Mouse (Mus musculus) right cerebral cortex, postnatal 25 days (tissue): ENCODE measurements at regions not wholly inside any gene's neighbourhood (a gene's known extent, or its start where the extent isn't known, plus 50 kb on each side); places are given as distances from the start of the nearest gene placed in this dataset.
"Not testable (repeated sequence)": the region's sequence is repeated elsewhere in the genome, so short reads cannot be mapped to it uniquely, and the experiment has no call there.

ENCODE experiments used
- DNase-seq: peaks from one replicate; pipeline ENCODE4 v3.0.0; 2022

GRCm38 (mm10) chr1:107677404-107677803 lies 87.6 kb downstream of the Serpinb8 start:
- DNase-seq: no peak

- no peak for DNase-seq
Observed at GRCm38 (mm10) chr1:107696858-107697257, 107.1 kb downstream of the Serpinb8 start.

GRCm38 (mm10) chr1:107706108-107706548 lies 116.3 kb downstream of the Serpinb8 start:
- DNase-seq: no peak

GRCm38 (mm10) chr1:107708601-107709000 lies 118.8 kb downstream of the Serpinb8 start:
- DNase-seq: no peak

- DNase-seq: no peak
Observed at GRCm38 (mm10) chr1:107714869-107715268, 125.1 kb downstream of the Serpinb8 start.

DNA sequence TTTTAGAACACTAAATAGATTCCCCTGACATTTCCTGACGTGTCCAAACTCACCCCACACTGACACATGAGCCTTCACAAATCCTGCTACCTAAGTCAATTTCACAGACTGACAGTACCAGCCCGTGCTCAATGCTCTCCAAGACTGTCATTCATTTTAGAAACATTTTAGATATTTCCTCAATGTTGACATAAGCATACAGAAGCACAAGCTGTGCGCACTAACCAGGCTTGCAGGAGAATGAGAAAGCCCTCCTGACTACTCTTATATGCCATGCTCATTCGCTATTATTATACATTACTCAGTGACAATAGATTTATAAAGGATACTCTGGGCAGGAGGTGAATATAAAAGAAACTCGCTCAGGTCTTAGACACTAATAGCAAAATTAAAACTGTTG lies 129.5 kb downstream of the Serpinb8 start:
- DNase-seq: no peak

DNA sequence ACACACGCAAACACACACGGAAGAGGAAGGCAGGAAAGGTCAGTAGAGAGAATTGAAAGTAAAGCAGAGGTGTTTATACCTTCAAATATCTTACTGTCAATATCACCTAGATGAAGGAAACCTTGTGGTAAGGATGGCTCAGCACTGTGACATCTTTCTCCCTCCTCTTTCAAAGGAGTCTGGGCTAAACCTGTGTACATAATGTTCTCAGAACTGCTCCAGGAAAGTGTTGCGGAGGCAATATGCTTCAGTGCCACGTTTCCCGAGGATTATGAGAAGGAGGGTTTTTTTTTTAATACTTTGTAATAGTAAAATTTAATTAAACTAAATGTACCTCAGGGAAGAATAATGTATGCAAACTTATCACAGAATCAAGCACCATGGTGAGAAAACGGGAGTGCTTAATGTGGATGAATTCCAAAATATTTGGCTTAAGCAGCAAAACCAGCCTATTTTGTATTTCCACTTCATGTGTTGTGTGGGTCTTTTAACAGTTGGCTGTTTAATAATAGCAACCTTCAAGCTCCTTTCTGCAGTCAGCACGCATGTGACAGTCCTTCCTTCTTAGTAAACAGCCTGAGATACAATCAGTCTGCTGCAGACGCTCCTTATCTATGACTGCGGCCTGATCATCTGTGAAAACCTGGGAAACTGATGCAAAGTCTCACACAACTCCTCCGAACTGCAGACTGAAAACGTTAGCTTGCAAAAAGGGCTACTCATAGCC lies 138.5 kb downstream of the Serpinb8 start:
- peak; percentile 10 for DNase-seq

- DNase-seq: no peak
Observed at GRCm38 (mm10) chr1:107765307-107765706, 175.5 kb downstream of the Serpinb8 start.

DNA sequence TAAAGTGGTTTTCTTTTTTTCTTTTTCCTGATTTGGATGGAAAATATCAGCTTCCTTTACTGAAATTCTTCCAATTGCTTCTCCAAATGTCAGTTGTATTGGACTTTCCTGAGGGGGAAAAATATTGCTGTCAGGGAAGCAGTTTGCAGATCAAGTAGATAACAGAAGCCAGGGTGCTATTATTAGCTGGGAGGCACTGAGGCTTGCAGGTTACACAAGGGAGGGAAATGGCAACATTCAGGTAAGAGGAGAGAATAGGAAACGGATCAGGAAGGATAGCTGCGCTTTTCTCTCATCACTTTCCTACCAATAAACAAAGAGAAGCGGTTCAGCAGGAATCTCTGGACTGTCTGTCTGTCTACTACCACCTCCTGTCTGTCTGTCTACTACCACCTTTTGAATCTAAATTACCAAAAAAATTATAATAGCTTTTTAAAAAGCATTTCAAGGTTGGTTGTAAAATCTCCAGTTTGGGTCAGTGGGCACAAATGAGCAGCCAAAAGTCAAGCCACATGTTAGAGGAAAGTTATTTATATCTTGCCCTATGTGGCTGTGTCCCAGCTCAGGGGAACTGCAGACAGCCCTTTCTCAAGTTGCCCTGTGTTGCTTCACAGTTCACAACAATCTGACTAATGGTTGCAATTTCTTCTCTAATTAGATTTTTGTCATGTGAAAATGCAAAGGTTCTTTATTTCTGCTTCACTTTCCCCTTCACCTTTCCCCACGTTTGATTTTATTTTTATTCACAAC lies 177.6 kb downstream of the Serpinb8 start:
- DNase-seq: no peak

DNA sequence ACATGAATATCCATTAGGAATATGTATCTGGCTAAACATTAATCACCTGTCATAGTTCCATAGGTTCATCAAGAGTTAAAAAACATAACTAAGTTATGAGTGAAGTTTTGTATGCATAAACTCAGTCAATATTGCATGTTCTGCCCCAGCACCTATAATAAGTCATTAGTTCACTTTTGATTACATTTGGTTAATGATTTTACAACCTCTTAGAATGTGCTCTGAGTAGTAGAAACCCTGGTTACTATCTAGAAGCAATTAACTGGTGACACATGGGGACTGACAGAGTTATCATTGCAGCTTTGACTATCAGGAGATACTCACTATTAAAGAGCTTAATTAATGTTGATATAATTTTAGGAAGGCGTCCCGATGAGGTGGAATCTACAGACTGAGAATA lies 183.2 kb downstream of the Serpinb8 start:
- no peak for DNase-seq

DNA sequence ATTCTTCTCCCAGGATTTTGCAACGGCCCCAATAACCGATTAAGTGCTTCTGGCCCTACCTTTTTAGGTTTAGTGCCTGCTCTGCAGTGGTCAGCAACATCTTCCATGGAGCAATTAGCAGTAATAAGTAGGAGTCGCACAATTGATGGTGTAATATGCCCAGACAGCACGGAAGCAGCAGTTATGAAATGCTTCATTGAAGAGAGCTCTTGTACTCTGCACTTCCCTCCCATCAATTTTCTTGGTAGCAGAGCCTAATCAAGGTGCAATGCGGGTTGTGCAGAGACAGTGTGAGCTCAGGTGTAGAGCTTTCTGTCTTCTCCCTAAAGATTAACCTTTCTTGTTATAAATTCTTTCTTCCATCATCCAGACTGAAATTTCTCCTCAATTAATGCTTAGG lies 193.3 kb downstream of the Serpinb8 start:
- no peak for DNase-seq

DNA sequence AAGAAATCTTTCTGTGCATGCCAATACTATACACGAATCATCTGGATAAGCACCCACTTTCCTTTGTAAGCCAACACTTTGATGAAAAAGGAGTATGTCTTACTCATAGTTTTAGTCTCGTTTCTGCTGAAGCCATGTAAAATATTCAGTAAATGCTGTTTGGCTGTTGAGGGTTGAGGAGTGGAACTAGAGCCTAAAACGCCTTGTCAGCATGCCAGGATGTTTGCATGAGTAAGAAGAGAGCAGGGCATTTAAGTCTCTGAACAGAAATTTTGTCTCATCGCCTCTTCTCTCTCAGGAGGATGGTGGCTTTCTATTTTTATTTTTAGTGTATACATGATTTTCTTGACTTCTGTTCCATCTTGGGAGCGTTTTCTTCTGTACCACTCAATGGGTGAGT lies 216.0 kb downstream of the Serpinb8 start:
- DNase-seq: peak; percentile 36

GRCm38 (mm10) chr1:107807367-107807766 lies 217.6 kb downstream of the Serpinb8 start:
- not testable (repeated sequence) for DNase-seq

- DNase-seq: no peak
Observed at GRCm38 (mm10) chr1:107811136-107811535, 221.3 kb downstream of the Serpinb8 start.

- no peak for DNase-seq
Observed at GRCm38 (mm10) chr1:107811859-107812258, 222.1 kb downstream of the Serpinb8 start.

GRCm38 (mm10) chr1:107837877-107838276 lies 248.1 kb downstream of the Serpinb8 start:
- no peak for DNase-seq

GRCm38 (mm10) chr1:107852386-107852785 lies 262.6 kb downstream of the Serpinb8 start:
- no peak for DNase-seq

DNA sequence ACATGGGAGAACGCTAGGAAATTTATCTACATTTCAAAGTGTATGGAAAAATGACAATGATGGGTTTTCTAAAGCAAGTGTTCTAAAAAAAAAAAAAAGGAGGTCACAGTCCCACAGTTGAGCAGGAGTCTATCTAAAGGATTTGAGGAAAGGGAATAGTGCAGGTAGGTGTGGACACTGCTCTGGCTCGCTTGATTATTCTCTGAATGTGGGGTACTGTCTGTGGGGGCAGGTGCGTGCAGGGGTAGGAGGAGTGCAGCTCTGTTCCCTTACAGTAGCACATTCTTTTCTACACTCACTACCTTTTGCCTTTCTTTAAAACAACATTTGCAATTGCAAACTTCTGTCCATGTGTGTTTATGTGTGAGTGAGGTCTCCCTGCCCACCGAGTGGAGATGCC lies 263.2 kb downstream of the Serpinb8 start:
- DNase-seq: no peak

DNA sequence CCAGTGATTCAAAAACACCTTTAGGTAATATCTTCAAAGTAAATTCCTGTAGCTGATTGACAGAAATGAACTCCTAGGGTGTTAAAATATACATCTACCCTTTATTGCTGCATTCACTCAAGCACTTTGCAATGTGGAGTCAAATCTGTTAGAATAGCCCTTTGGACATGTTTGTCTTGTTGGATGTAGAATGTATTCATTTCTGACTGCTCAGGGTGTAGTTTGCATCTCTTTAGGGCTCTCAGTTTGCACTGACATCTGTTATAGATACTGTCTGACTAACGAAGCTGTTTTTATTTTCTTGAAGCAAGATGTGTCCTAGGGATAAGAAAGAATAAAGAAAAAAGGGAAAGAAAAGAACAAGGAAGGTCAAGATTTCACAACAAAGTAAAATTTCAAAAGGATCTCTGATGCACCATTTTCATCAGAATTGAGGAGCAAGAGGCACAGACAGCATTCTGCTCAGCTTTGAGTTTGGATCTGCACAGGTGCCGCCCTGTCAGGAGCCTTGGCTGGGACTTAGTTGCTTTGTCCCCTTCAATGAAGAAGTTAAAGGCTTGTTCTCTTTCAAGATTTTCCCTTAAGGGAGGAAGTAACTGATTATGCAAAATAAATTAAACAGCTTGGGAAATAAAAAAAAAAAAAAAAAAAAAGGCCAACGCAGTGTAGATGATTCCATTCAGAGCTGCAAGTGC lies 308.1 kb downstream of the Serpinb8 start:
- no peak for DNase-seq

GRCm38 (mm10) chr1:107899261-107899660 lies 309.5 kb downstream of the Serpinb8 start:
- DNase-seq: no peak

DNA sequence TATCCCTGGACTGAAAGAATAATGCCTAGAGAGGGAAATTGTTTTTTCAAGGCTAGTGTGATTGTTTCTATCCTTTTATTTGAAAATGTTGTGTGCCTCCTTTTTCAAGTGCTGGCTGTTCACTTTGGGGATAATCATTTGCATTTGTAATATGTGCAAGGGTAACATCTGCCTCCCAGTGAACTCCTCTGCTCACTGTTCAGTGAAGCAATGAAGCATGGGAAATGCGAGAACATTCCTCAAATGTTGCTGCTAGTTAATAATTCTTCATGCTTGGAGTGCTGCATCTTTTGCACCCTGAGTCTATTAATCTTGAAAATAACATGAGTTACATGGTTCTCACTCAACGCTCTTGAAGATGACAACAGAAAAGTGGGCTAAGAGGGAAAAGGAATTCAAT lies 310.6 kb downstream of the Serpinb8 start:
- no peak for DNase-seq

DNA sequence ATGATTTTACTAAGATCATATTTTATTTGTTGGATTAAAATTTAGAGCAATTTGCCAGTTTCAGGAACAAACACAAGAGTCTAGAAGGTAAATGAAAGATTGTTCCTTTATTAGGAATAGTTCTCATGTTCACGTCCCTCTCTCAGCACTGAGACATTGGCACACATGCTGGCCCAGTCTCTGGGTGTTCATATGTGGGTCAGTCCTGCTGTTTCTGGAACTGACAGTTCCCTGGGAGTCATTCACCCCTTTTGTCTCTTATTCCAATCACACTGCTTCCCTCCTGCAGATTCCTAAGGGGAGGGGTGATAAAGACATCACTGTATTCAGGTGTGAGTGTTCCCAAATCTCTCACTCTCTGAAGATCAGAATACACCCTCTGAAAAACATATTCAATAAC lies 311.1 kb downstream of the Serpinb8 start:
- DNase-seq: no peak

DNA sequence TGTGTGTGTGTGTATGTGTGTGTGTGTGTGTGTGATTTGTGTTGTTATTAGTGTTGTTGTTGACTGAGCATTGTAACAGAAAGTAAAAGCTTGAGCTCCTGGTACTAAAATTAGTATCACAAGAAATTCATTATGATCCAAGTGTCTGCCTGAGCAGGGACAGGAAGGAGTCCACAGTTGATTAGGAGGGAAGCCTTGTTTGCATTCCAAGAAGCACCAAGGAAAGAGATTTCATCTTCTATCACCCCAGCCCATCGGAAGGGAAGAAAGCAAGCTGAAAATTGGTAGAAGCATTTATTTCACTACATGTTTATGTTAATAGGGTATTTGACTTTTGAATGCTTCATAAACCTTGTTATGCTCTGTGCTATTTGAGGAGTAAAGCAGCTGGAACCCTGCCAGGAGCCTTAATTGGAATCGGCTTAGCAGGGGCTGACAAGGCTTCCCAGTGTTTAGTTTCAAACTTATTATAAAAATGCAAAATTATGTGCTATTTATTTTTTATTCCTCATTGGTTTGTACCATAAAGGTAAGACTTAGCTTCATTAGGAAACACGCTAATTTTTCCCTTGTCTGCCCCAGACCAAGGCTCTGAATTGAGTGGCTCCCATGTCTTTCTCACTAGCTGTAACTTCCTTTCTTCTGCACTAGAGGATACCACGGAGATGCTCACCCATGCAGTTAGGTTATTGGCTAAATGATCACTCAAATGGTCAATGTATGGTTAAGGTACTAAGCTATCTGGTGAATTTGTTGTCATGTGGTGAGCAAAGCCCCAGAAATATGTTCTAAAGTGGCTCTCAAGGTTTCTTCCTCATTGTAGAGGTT lies 318.6 kb downstream of the Serpinb8 start:
- DNase-seq: no peak
